Mouse (Mus musculus): ENCODE data around the gene Gucy2f. TPM values are rescaled to one million over a fixed set of nuclear protein-coding genes. Genes with fewer than 3 reads are reported as not detected.

Gene Gucy2f
- total and polyA plus RNA-seq, 3 experiments = not detected

DNA sequence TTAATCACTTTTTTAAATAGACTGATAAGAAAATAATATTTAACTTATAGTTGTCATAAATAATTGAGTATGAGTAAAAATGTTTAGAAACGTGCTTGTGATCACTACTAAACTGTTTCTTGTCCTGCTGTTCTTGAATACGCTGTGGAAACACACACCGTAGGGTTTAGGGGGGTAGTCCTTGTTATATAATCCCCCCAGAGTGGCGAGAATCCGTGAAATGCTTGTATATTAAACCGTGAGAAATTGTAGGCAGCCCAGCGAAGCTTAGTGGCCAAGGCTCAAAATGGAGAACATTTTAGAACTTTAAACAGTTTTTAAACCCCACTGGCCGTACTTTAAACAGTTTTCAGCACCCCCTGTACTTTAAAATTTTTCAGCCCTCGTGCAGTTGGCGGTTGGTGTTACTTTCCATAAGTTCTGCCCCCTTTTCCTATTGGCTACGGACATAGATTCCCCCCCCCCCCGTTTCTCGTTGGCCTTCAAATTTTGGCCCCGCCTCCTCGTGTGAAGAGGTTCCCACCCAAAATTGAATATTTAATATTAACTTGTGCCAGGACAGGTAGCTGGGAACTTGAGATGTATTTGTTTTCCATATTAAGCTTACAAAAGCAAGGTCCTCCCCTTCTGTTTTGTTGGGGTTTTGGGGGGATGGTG, 30.8 kb upstream of the Gucy2f start:
- Histone ChIP-seq H3K27ac (ENCODE audit: control insufficient read depth, low read depth, low read length) (peak overlapping the region; percentile 87), H3K27me3 (ENCODE audit: control insufficient read depth in 1 of 2, insufficient read depth in 2 of 2, low read length in 2 of 2) (no peaks in the 10 kb centered on the region; a peak in 3 of 4 replicates)
- TF ChIP-seq ETS1 (IDR thresholded peaks at IDR 0.05; ENCODE audit: low read depth, low read length) = 0 out of 2 replicates have a peak, but pooled peaks have one; percentile 12
- no peak for TF ChIP-seq CTCF (IDR thresholded peaks at IDR 0.05 in 2 of 3, conservative IDR thresholded peaks at IDR 0.05 in 1 of 3; ENCODE audit: control insufficient read depth in 1 of 3, insufficient read depth in 1 of 3, low read depth in 2 of 3, low read length in 3 of 3, poor library complexity in 1 of 3, severe bottlenecking in 1 of 3)
- no peak for TF ChIP-seq MAZ (IDR thresholded peaks at IDR 0.05; ENCODE audit: low read depth, low read length)
- no peak for TF ChIP-seq JUND (IDR thresholded peaks at IDR 0.05; ENCODE audit: low read depth, low read length)
- TF ChIP-seq GABPA (IDR thresholded peaks at IDR 0.05; ENCODE audit: low read depth, low read length) = no peak
- peak in 1 of 2 experiments; percentile 3; a peak in 2 of 4 replicates for TF ChIP-seq EP300 (IDR thresholded peaks at IDR 0.05; ENCODE audit: low read depth in 1 of 2, low read length in 2 of 2)
- TF ChIP-seq GATA1 (IDR thresholded peaks at IDR 0.05; ENCODE audit: low read depth, low read length) = no peak
- TF ChIP-seq MXI1 (IDR thresholded peaks at IDR 0.05; ENCODE audit: low read depth, low read length) = peak; percentile 86
- no peak for TF ChIP-seq UBTF (IDR thresholded peaks at IDR 0.05; ENCODE audit: borderline replicate concordance, insufficient read depth, low read depth, low read length)
- TF ChIP-seq POLR2AphosphoS2 (IDR thresholded peaks at IDR 0.05; ENCODE audit: low read length) = 0 out of 2 replicates have a peak, but pooled peaks have one; percentile 36
- TF ChIP-seq NRF1 (IDR thresholded peaks at IDR 0.05; ENCODE audit: insufficient read depth, low read depth, low read length, poor library complexity, severe bottlenecking) = no peak
- TF ChIP-seq TBP (IDR thresholded peaks at IDR 0.05; ENCODE audit: low read depth, low read length) = peak; percentile 8; the same call in 1 of the 2 replicates
- no peak for TF ChIP-seq NELFE (IDR thresholded peaks at IDR 0.05; ENCODE audit: low read depth, low read length)
- no peak for TF ChIP-seq USF1 (IDR thresholded peaks at IDR 0.05; ENCODE audit: low read depth, low read length)
- TF ChIP-seq POLR2A (IDR thresholded peaks at IDR 0.05; ENCODE audit: control insufficient read depth in 1 of 2, insufficient read depth in 1 of 2, low read depth in 1 of 2, low read length in 2 of 2, poor library complexity in 1 of 2) = no peak
- TF ChIP-seq ZNF384 (IDR thresholded peaks at IDR 0.05; ENCODE audit: low read depth, low read length) = no peak
- no peak for TF ChIP-seq USF2 (IDR thresholded peaks at IDR 0.05; ENCODE audit: borderline replicate concordance in 1 of 2, insufficient read depth in 1 of 2, low read depth in 1 of 2, low read length in 2 of 2)
- TF ChIP-seq MAFK (IDR thresholded peaks at IDR 0.05; ENCODE audit: borderline replicate concordance, low read depth, low read length) = no peak
- TF ChIP-seq RAD21 (IDR thresholded peaks at IDR 0.05; ENCODE audit: low read depth, low read length) = no peak
- no peak for TF ChIP-seq ZKSCAN1 (IDR thresholded peaks at IDR 0.05; ENCODE audit: low read depth, low read length)
- no peak; the same call in 1 of the 2 replicates for TF ChIP-seq SIN3A (IDR thresholded peaks at IDR 0.05; ENCODE audit: low read length)
- TF ChIP-seq TAL1 (IDR thresholded peaks at IDR 0.05; ENCODE audit: low read length) = no peak
- no peak for TF ChIP-seq ELF1 (IDR thresholded peaks at IDR 0.05; ENCODE audit: low read depth, low read length)
- no peak for TF ChIP-seq SMC3 (IDR thresholded peaks at IDR 0.05; ENCODE audit: low read depth, low read length)
- peak; percentile 92 for TF ChIP-seq CHD1 (IDR thresholded peaks at IDR 0.05; ENCODE audit: low read depth, low read length)
- no peak for TF ChIP-seq KAT2A (conservative IDR thresholded peaks at IDR 0.05; ENCODE audit: low read depth, low read length)
- no peak for TF ChIP-seq ZMIZ1 (IDR thresholded peaks at IDR 0.05; ENCODE audit: low read depth, low read length)
- TF ChIP-seq MYB (IDR thresholded peaks at IDR 0.05; ENCODE audit: low read depth, low read length) = peak; percentile 72
- TF ChIP-seq MEF2A (IDR thresholded peaks at IDR 0.05; ENCODE audit: extremely low read depth, insufficient replicate concordance, low read depth, low read length, poor library complexity, severe bottlenecking) = no peak
- 0 out of 2 replicates have a peak, but pooled peaks have one; percentile 50 for TF ChIP-seq BHLHE40 (IDR thresholded peaks at IDR 0.05; ENCODE audit: borderline replicate concordance, low read depth, low read length)
- TF ChIP-seq MAX (IDR thresholded peaks at IDR 0.05; ENCODE audit: low read length) = peak; percentile 87
- TF ChIP-seq HCFC1 (IDR thresholded peaks at IDR 0.05; ENCODE audit: low read depth, low read length) = no peak; the same call in 1 of the 2 replicates
- no peak for TF ChIP-seq ZC3H11A (IDR thresholded peaks at IDR 0.05; ENCODE audit: low read depth, low read length)
- no peak for TF ChIP-seq TCF12 (IDR thresholded peaks at IDR 0.05; ENCODE audit: low read depth, low read length)
- TF ChIP-seq POLR2AphosphoS5 (IDR thresholded peaks at IDR 0.05; ENCODE audit: borderline replicate concordance, low read depth, low read length) = no peak
- no peak for TF ChIP-seq CHD2 (IDR thresholded peaks at IDR 0.05; ENCODE audit: low read length)

More for the DNA sequence above, 30.8 kb upstream of the Gucy2f start:
- H3K9me3 ChIP-seq (replicated peaks; ENCODE audit: insufficient read depth, low read length) = no peaks in the 10 kb centered on the region
- DNase-seq (ENCODE audit: low read depth, low spot score) = peak; percentile 93
- H3K9ac ChIP-seq (ENCODE audit: control insufficient read depth, low read depth, low read length, poor library complexity, severe bottlenecking) = peak overlapping the region; percentile 64
- no peaks in the 10 kb centered on the region; the same call in 1 of the 2 replicates for H3K79me2 ChIP-seq (ENCODE audit: control insufficient read depth, insufficient read depth, low read length, poor library complexity)
- peak overlapping the region; percentile 83 to 86 for H3K4me3 ChIP-seq (ENCODE audit: control insufficient read depth in 1 of 2, insufficient read depth in 1 of 2, low read depth in 2 of 2, low read length in 2 of 2)
- peaks cover 3 to 5% of the 10 kb centered on the region in 2 experiments; a peak in 3 of 4 replicates for H3K4me1 ChIP-seq (ENCODE audit: control insufficient read depth in 1 of 2, insufficient read depth in 2 of 2, low read length in 2 of 2)
- peaks cover 0 to 8% of the 10 kb centered on the region in 2 experiments; a peak in 2 of 4 replicates for H3K36me3 ChIP-seq (ENCODE audit: control insufficient read depth in 1 of 2, insufficient read depth in 2 of 2, low read length in 2 of 2)

Measured in MEL (cell line).